Mouse (Mus musculus) ES-Bruce4 (cell line): ENCODE results near the gene Dync2li1.

Experiments used
- CTCF ChIP-seq: IDR thresholded peaks from one replicate; pipeline ENCODE4 v1.8.1; 2011; ENCODE audit warnings: low read depth, low read length
- EP300 ChIP-seq: IDR thresholded peaks from 2 replicates; pipeline ENCODE4 v1.6.1; 2011; ENCODE audit warnings: low read depth, low read length; ENCODE audit not compliant: insufficient read depth
- POLR2A ChIP-seq: IDR thresholded peaks from one replicate; pipeline ENCODE4 v1.8.1; 2011; ENCODE audit warnings: low read length; ENCODE audit not compliant: insufficient read depth

DNA sequence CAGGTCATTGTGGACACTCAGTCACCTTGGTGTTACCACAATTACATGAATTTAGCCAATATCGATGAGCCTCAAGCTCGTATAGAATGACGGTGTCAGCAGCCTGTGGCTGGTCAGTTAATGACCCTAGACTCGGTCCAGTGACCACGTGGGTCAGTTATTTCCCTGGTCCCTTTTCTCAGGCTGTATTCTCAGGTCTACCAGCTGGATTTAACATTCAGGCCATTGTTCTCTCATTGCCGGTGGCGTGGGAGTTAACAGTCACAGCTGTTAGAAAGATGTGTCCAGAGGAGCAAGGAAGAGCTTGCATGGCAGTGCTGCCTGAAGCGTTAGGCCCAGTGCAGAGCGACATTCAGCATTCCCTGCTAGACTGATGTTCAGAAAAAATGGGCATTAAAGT lies 42.2 kb upstream of the Dync2li1 start:
- no peak for TF ChIP-seq EP300
- TF ChIP-seq CTCF: no peak
- no peak for TF ChIP-seq POLR2A
